Mouse (Mus musculus): ENCODE results near the gene Sirt4. TPM values are rescaled to one million over a fixed set of nuclear protein-coding genes. Genes with fewer than 3 reads are reported as not detected.

Sirt4 gene
- polyA plus RNA-seq, 1 experiment from 2014 or later: 18.7 TPM

GRCm38 (mm10) chr5:115429359-115430186 lies 55.0 kb downstream of the Sirt4 start, which contains the start of gene Msi1:
TSS of gene Msi1 (plus strand) at chr5:115429599.
- peak within 1 kb of the TSS; percentile 83 for H3K4me3 ChIP-seq (ENCODE audit: low read length)
- WGBS: under 1% methylated on average over 60 of the region's 117 CpGs
- peak; percentile 62 for ATAC-seq (replicated peaks; ENCODE audit: extremely low read depth, insufficient read depth, low FRiP score)
- no peaks in the 10 kb centered on the region for H3K36me3 ChIP-seq (ENCODE audit: control insufficient read depth, insufficient read depth)
- H3K4me1 ChIP-seq (ENCODE audit: control insufficient read depth, insufficient read depth, low read length): peaks cover 4% of the 10 kb centered on the region
- peak within 1 kb of the TSS; percentile 84 for H3K9ac ChIP-seq (ENCODE audit: low read length)
- H3K4me2 ChIP-seq (ENCODE audit: low read depth, low read length): peak within 1 kb of the TSS; percentile 97
- no peaks in the 10 kb centered on the region for H3K9me3 ChIP-seq (replicated peaks; ENCODE audit: control insufficient read depth, low read length)
- peaks cover 30% of the 10 kb centered on the region for H3K27me3 ChIP-seq (ENCODE audit: control insufficient read depth, insufficient read depth, low read length)
- no peak within 1 kb of the TSS for H3K27ac ChIP-seq (ENCODE audit: low read length)

GRCm38 (mm10) chr5:115428831-115429358 lies 55.6 kb downstream of the Sirt4 start:
- no peak for ATAC-seq (replicated peaks; ENCODE audit: extremely low read depth, insufficient read depth, low FRiP score)
- WGBS: 2% methylated on average over 20 of the region's 20 CpGs
- peak overlapping the region; percentile 83 for H3K4me3 ChIP-seq (ENCODE audit: low read length)
- H3K9ac ChIP-seq (ENCODE audit: low read length): peak overlapping the region; percentile 84
- peaks cover 30% of the 10 kb centered on the region for H3K27me3 ChIP-seq (ENCODE audit: control insufficient read depth, insufficient read depth, low read length)
- H3K4me2 ChIP-seq (ENCODE audit: low read depth, low read length): peak overlapping the region; percentile 97
- H3K36me3 ChIP-seq (ENCODE audit: control insufficient read depth, insufficient read depth): no peaks in the 10 kb centered on the region
- no peak overlapping the region for H3K27ac ChIP-seq (ENCODE audit: low read length)
- peaks cover 4% of the 10 kb centered on the region for H3K4me1 ChIP-seq (ENCODE audit: control insufficient read depth, insufficient read depth, low read length)
- no peaks in the 10 kb centered on the region for H3K9me3 ChIP-seq (replicated peaks; ENCODE audit: control insufficient read depth, low read length)

Other genes starting within 250 kb of the Sirt4 start
- gene Pop5, start 248.9 kb downstream of the Sirt4 start, polyA plus RNA-seq (2015; fragmentation: Nextera tagmentation; extraction: Ambion mirVana): 70.5 and 76.5 TPM in 2 replicates
- gene Rnf10, start 211.8 kb downstream of the Sirt4 start, polyA plus RNA-seq (2015; fragmentation: Nextera tagmentation; extraction: Ambion mirVana): 126 and 133 TPM in 2 replicates
- gene Coq5, start 205.1 kb downstream of the Sirt4 start, polyA plus RNA-seq (2015; fragmentation: Nextera tagmentation; extraction: Ambion mirVana): 91.0 and 95.7 TPM in 2 replicates
- 1,055 and 1,099 TPM in 2 replicates for gene Dynll1, start 183.7 kb downstream of the Sirt4 start, polyA plus RNA-seq (2015; fragmentation: Nextera tagmentation; extraction: Ambion mirVana)
- 94.3 and 131 TPM in 2 replicates for gene Srsf9, start 157.5 kb downstream of the Sirt4 start, polyA plus RNA-seq (2015; fragmentation: Nextera tagmentation; extraction: Ambion mirVana)
- gene Gatc, start 143.5 kb downstream of the Sirt4 start, polyA plus RNA-seq (2015; fragmentation: Nextera tagmentation; extraction: Ambion mirVana): 22.4 and 24.6 TPM in 2 replicates
- 39.2 and 40.2 TPM in 2 replicates for gene Triap1, start 143.5 kb downstream of the Sirt4 start, polyA plus RNA-seq (2015; fragmentation: Nextera tagmentation; extraction: Ambion mirVana)
- 1,358 and 1,596 TPM in 2 replicates for gene Cox6a1, start 135.7 kb downstream of the Sirt4 start, polyA plus RNA-seq (2015; fragmentation: Nextera tagmentation; extraction: Ambion mirVana)
- 1.1 and 1.8 TPM in 2 replicates for gene Msi1, start 55.1 kb downstream of the Sirt4 start, polyA plus RNA-seq (2015; fragmentation: Nextera tagmentation; extraction: Ambion mirVana)
- gene Pla2g1b, start 18.5 kb downstream of the Sirt4 start, polyA plus RNA-seq (2015; fragmentation: Nextera tagmentation; extraction: Ambion mirVana): 0.46 and 0.92 TPM in 2 replicates
- 39.1 and 40.6 TPM in 2 replicates for gene Pxn, start 22.0 kb upstream of the Sirt4 start, polyA plus RNA-seq (2015; fragmentation: Nextera tagmentation; extraction: Ambion mirVana)
- 1,003 and 1,029 TPM in 2 replicates for gene Rplp0, start 74.7 kb upstream of the Sirt4 start, polyA plus RNA-seq (2015; fragmentation: Nextera tagmentation; extraction: Ambion mirVana)
- 20.9 and 27.6 TPM in 2 replicates for gene Gcn1l1, start 80.5 kb upstream of the Sirt4 start, polyA plus RNA-seq (2015; fragmentation: Nextera tagmentation; extraction: Ambion mirVana)
- gene Rab35, start 147.2 kb upstream of the Sirt4 start, polyA plus RNA-seq (2015; fragmentation: Nextera tagmentation; extraction: Ambion mirVana): 11.0 and 17.5 TPM in 2 replicates
- 7.7 and 9.2 TPM in 2 replicates for gene Bicdl1, start 246.9 kb upstream of the Sirt4 start, polyA plus RNA-seq (2015; fragmentation: Nextera tagmentation; extraction: Ambion mirVana)